Mouse (Mus musculus): ENCODE data around the gene Tbc1d21. TPM values are rescaled to one million over a fixed set of nuclear protein-coding genes. Genes with fewer than 3 reads are reported as not detected.

Gene Tbc1d21
- total RNA-seq (2021): not detected
- long read RNA-seq, experiment 1: 0 reads
- long read RNA-seq, experiment 2: 0 reads

DNA sequence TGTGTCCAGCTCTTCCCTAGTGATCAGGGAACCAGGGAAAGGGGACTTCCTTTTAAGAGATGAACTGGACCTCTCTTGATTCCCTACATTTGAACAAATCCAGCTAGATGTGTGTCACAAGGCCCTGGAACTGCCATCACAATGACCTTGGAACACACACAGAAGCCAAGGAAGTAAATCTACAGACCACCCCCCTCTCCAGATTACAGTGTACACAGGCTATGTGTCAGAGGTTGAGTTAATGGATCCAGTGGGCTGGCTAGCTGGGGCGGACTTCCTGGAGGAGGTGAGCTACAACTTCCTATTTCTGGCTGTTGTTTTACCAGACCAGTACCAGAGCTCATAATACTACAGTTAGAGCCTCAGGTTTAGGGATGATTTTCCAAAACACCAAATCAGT lies at the start of gene Tbc1d21:
Gene Tbc1d21, minus strand, starts transcription at position 101 of the 400 bp plus-strand sequence.
- no peak for DNase-seq

DNA sequence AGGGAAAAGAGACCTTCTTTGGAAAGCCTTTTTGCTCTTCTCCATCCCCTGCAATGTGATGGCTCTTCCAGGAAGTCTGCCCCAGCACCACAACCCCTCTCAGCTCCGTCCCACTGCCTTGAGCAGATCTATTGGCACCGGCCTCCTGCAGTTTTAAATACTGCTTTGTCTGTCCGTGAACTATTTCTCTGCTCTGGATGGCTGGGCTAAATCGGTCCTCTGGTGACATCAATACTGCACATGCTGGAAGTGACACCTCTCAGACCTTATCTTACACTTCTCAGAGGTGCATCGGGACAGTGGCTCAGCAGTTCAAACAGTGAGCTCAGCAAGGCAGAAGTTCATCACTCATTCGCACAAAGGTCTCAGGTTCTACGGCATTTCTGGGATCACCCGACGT lies 41.3 kb upstream of the Tbc1d21 start:
- DNase-seq: no peak

GRCm38 (mm10) chr9:58410057-58410735 lies 39.9 kb upstream of the Tbc1d21 start:
- DNase-seq: peak; percentile 19

- no peak for DNase-seq
Measured at GRCm38 (mm10) chr9:58409247-58409646, 39.0 kb upstream of the Tbc1d21 start.

DNA sequence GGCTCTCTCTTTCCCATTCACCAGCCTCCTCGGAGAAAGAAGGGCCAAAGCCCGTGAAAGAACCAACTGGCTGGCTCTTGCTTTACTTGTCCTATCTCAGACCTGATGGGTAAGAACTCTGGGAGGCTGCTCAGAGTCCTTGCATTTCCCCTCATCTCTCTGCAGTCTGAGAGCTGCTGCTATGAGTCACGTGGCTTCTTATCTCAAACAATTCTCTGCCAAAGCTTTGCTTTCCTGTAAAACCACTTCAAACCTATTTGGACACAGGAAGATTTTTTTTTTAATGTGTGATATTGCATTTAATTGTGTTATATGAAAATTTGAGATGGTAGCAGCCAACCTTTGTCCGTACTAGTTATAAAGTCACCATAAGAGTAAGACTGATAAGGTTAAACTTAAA lies 34.2 kb upstream of the Tbc1d21 start:
- no peak for DNase-seq

DNA sequence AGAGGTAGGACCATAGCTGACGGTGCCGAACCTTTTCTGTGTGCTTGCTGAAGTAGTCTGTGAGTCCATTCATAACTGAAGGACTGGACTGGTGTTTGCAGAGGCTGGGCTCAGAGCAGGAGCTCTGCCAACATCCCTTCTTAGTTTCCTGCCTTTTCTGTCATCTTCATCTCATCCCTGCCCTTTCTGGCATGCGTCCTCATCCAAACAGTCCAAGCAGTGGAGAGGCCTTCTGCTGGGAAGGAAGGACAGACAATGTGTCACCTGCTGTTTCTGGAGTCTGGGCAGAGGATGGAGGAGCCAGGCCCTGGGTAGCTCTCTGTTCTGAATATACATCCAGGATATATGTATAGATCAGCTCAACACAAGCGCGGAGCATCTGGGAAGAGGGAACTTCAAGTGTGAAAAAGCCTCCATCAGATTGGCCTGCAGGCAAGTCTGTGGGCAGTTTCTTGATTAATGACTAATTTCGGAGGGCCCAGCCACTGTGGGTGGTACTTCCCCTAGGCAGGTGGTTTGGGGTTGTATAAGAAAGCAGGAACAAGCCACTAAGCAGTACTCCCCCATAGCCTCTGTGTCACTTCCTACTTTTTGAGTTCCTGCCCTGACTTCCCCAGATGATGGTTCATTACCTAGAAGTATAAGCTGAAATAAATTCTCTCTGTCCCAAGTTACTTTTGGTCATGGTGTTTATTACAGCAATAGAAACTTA lies 31.3 kb upstream of the Tbc1d21 start:
- DNase-seq: no peak

- DNase-seq: peak; percentile 24
Measured at GRCm38 (mm10) chr9:58399609-58400008, 29.4 kb upstream of the Tbc1d21 start.

DNA sequence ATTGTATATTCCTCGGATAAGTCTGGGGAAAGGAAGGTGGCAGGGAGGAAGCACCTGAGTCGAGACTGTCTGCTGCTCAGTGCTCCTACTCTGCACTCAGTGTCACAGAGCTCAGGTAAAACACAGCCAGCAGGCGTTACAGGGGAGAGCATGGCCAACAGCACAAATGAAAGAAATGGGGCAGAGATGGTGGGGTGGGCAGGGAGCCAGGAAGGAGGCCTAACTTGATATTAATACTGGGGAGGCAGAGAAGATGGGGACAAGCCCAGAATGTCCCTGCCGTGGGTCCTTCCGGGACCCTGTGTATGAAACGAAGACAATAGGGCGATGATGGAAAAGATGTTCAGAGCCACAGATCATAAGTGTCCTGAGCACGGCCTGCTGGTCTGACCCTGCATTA lies 24.4 kb upstream of the Tbc1d21 start:
- DNase-seq: no peak

DNA sequence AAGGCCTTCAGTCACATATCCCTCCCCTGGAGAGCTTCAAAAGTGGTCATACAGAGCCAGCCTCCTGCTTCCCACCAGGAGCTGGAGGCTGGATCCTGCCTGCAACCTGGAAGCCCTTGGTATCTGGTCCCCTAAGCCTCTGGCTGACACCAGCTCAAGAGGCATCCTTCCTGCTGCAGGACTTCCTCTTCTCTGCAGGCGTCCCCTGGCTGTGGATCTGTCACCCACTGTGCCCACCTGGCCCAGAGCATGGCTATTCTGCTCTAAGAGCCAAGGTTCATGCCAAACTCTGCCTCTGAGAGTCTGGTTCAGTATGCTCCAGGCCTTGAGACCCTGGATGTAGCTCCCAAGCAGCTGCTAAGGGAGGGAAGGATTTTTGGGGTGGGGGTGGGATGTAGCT lies 23.6 kb upstream of the Tbc1d21 start:
- no peak for DNase-seq

GRCm38 (mm10) chr9:58388381-58388780 lies 18.1 kb upstream of the Tbc1d21 start:
- DNase-seq: no peak

DNA sequence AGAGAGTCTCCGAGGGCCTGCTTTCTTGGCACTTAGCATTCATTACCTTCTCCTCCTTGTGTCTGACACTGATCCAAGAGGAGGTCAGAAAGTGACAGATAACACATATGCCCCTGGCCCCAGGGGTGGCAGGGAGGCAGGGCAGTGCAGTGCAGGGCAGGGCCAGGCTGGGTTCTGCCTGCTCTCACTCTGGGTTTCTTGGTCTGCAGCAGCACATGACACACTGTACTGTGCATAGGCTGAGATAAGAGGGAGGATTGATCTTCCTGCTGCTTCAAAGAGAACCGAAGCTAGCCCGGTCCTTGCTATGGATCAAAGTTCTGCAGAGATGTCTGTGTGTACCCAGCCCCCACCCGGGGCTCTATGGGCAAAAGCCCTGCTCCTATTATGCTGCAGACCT lies 8.6 kb upstream of the Tbc1d21 start:
- peak; percentile 23 for DNase-seq

DNA sequence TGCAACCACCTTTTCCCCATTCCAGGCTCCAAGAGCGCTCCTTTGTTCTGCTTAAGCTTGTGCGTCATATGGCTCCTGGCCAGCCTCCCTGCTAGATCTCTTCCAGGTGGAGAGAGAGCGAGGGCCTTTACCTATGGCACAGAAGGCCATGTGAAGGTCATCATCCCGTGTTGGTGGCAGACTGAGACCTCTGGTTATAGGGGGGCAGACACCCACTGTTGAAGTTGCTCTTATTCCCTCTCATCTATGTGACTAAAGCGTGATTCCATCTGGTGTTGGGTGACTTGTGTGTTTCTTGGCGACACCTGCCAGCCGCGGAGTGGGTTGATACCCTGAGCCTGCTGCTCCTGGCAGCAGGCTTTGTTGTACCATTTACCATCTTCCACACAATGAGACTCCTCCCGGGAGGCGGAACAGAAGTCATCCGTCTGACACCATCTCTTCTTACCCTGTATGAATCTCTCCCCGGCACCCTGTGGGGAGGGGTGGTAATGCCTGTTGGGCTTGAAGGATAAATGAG lies 3.7 kb upstream of the Tbc1d21 start:
- DNase-seq: no peak

GRCm38 (mm10) chr9:58371914-58372313 lies 1.7 kb upstream of the Tbc1d21 start:
- no peak for DNase-seq

- DNase-seq: peak; percentile 44
Measured at GRCm38 (mm10) chr9:58369644-58370043, 611 bp downstream of the Tbc1d21 start.

DNA sequence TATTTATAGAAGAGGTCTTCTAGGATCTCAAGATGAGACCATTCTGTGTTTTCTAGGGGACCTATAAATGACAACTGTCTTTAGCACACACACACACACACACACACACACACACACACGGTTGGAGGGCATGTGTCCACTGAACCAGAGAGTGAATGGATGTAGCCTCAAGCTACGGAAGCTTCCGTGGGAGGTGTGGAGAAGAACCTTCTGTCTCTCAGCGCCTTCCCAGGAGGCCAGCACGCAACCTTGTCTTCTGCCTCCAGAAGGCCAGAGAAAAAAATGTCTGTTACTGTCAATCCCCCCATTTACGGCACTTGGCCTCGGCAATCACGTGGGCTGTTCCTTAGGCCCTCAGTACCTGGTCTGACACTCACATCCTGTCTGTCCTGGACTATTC lies 5.9 kb downstream of the Tbc1d21 start:
- no peak for DNase-seq

GRCm38 (mm10) chr9:58361956-58362355 lies 8.3 kb downstream of the Tbc1d21 start:
- DNase-seq: no peak

DNA sequence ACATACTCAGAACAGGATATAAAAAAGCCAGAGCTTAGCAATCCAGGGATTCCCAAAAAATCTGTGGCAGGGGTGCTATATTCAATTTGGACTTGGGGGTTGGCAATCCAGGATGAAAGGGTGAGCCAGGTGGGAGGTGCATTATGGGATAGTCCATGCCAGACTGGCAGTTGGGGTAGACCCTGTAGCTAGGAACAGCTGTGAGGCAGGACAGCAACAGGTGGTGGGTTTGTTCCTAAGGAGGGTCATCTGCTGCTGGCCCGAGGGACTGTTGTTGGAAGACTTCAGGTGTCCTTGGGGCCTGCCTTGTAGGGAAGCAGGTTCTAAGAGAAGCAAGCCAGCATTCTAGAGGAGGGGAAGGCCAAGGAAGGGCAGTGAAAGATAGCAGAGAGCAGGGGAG lies 8.9 kb downstream of the Tbc1d21 start:
- DNase-seq: no peak

- DNase-seq: no peak
Measured at GRCm38 (mm10) chr9:58355262-58356050, 14.8 kb downstream of the Tbc1d21 start.

GRCm38 (mm10) chr9:58354701-58355100 lies 15.6 kb downstream of the Tbc1d21 start:
- no peak for DNase-seq

DNA sequence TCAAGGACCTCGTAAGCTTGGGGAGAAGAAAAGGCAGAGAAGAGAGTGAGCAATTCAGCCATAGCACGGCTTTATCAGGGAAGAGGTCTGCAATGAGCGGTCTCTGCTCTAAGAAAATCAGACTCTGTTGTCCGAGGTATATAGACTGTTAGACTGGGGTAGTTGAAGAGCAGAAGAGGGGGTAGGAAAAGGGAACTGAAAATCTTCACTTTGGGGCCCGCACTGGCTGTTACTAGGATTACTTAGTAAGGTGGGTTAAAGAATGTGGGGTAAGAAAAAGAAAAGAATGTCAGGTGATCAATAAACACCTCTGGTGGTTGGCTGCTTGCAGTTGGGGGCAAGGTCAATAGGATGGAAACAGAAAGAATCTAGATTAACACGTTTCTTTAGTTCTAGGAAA lies 17.0 kb downstream of the Tbc1d21 start:
- DNase-seq: no peak

GRCm38 (mm10) chr9:58347795-58348194 lies 22.5 kb downstream of the Tbc1d21 start:
- DNase-seq: no peak

DNA sequence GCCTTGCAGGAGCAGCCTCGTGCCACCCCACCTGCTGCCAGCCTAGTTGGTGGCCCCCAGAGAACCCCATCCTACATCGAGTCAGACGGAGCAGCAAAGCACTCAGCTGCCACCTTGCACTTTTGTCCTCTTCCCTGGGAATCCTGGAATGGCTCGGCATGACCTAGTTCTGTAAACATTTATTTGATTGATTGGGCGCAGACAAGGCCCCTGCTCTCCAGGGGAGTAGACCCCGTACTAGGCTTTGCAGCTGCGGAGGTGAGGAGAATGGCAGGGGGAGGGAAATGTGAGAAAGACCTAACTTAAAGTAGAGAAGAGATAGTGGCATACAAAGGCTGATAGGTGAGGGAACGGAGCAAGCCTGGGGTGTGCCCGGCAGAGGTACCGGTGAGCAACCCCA lies 23.8 kb downstream of the Tbc1d21 start:
- peak; percentile 45 for DNase-seq

GRCm38 (mm10) chr9:58345963-58346362 lies 24.3 kb downstream of the Tbc1d21 start:
- DNase-seq: no peak

All from adrenal gland, postnatal 10 days (tissue).